Mouse (Mus musculus) midbrain, postnatal 0 days (tissue): Measurements from ENCODE around the gene Ergic2. TPM values are rescaled to one million over a fixed set of nuclear protein-coding genes. Genes with fewer than 3 reads are reported as not detected.

Experiments
- ATAC-seq: fragments of 200-750 bp; cut with Nextera tagmentation; 2 replicates; pipeline ENCODE4 v1.8.0; 2017; ENCODE audit warnings: moderate number of reproducible peaks, mild to moderate bottlenecking, moderate TSS enrichment, moderate library complexity; ENCODE audit not compliant: low FRiP score
- DNase-seq: peaks from one replicate; pipeline ENCODE4 v3.0.0-alpha.2; 2015; ENCODE audit warnings: low spot score
- H3K27ac ChIP-seq: fragments of 300-500 bp; sonication (generic); 2 replicates; pipeline ENCODE4 v1.5.1; 2014; ENCODE audit warnings: low read depth, mild to moderate bottlenecking, low read length, mixed read lengths
- H3K27me3 ChIP-seq: fragments of 300-500 bp; sonication (generic); 2 replicates; pipeline ENCODE4 v1.6.1; 2014; ENCODE audit warnings: low read length, control low read depth, mixed read lengths; ENCODE audit not compliant: insufficient read depth
- H3K36me3 ChIP-seq: fragments of 300-500 bp; sonication (generic); 2 replicates; pipeline ENCODE4 v1.6.1; 2014; ENCODE audit warnings: low read length, control low read depth, mixed read lengths; ENCODE audit not compliant: insufficient read depth
- H3K4me1 ChIP-seq: fragments of 300-500 bp; sonication (generic); 2 replicates; pipeline ENCODE4 v1.6.1; 2014; ENCODE audit warnings: mild to moderate bottlenecking, control low read depth, antibody characterized with exemption, low read length, mixed read lengths; ENCODE audit not compliant: insufficient read depth
- H3K4me2 ChIP-seq: fragments of 300-500 bp; sonication (generic); 2 replicates; pipeline ENCODE4 v1.6.1; 2014; ENCODE audit warnings: low read depth, mild to moderate bottlenecking, low read length, mixed read lengths; ENCODE audit not compliant: poor library complexity, severe bottlenecking
- H3K4me3 ChIP-seq: fragments of 300-500 bp; sonication (generic); 2 replicates; pipeline ENCODE4 v1.5.1; 2014; ENCODE audit warnings: low read depth, mild to moderate bottlenecking, low read length, moderate library complexity
- H3K9ac ChIP-seq: fragments of 300-500 bp; sonication (generic); replicated peaks from 2 replicates; pipeline ENCODE4 v1.6.1; 2014; ENCODE audit warnings: mild to moderate bottlenecking, low read length, moderate library complexity, mixed read lengths; ENCODE audit not compliant: poor library complexity, severe bottlenecking
- H3K9me3 ChIP-seq: fragments of 300-500 bp; sonication (generic); 2 replicates; pipeline ENCODE4 v1.6.1; 2016; ENCODE audit warnings: low read length, control low read depth
- CTCF ChIP-seq: IDR thresholded peaks from 2 replicates; pipeline ENCODE4 v1.5.1; 2016; ENCODE audit warnings: antibody characterized with exemption, mild to moderate bottlenecking
- WGBS: fragments of 180-500 bp; shearing (Covaris S2); extraction: QIAGEN DNeasy Blood & Tissue Kit; methylation state at CpG from one replicate; pipeline ENCODE4 v1.1.7; 2014; 5-methylcytosine and 5-hydroxymethylcytosine counted together
- polyA plus RNA-seq: library from polyadenylated mRNA; unstranded; fragments of >200 nt; fragmentation: Nextera tagmentation; extraction: Ambion mirVana; gene quantifications from 2 replicates; pipeline ENCODE4 v1.2.1, GENCODE M21; 2015
- total RNA-seq: library from RNA; depleted of rRNA; stranded (reverse); fragments of >200 nt; gene quantifications from 2 replicates; pipeline ENCODE4 v1.2.3, GENCODE M21; 2014

Gene Ergic2
- total and polyA plus RNA-seq, 2 experiments from 2014 or later: 67.4 to 176 TPM

DNA sequence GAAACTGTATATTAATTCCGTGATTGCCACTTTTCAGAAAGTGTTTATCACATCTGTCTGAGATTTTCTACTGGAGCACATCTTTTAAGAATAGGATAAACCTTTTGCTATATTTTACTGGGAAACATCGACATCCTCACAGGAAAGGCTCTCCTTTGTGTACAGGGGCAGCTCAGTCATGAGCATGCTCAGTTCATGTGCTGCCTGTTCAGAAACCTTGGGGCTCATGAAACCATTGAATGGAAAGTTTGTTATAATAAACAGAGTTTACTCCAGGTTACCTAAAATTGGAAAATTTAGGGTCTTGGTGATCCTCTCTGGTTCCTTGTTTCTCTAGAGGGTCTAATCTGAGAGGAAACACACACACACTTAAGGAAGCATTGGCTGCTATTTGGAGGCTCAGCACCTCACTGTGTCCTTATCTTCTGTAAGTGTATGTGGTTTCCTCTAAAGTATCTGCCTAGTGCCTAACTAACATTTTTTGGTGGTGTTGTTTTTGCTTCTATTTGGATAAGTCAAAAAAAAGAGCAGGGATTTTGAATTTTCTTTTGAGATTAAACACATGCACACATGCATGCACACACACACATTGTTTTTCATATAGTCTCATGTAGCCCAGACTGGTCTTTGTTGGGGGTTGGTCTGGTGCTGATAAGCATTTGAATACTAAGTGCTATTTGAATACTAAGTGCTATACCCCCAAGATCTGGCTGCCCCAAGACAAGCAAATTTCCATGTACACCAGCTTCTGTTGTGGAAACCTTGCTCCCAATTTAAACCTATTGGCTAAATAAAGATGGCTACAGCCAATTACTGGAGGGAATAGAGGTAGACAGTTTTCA, 6.3 kb upstream of the Ergic2 start:
- Histone ChIP-seq H3K4me3 (no peak overlapping the region), H3K4me2 (no peak overlapping the region), H3K27me3 (no peaks in the 10 kb centered on the region), H3K27ac (no peak overlapping the region), H3K9me3 (no peaks in the 10 kb centered on the region), H3K36me3 (no peaks in the 10 kb centered on the region), H3K9ac (no peak overlapping the region), H3K4me1 (no peaks in the 10 kb centered on the region)
- DNase-seq (no peak), ATAC-seq (no peak)
- TF ChIP-seq CTCF: no peak
- 91% methylated on average over 2 of the region's 2 CpGs for WGBS

DNA sequence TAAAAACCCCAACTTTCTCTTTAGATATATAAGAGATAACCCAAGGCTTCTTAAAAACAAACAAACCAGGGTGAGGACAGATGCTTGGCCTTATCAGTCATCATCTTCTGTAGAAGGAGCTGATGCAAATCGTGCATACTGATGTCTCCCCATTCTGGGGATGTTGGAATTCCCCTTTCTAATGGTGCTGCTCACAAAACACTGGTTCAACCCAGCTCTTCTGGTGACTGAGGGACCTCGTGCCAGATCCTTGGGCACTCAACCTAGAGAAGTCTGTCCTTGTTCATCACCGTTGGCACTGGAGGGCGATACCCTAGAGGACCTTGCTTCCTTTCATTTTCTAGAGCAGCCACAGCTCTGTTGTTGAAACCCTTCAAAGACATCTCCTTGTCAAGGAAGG, 4.6 kb upstream of the Ergic2 start:
- Histone ChIP-seq H3K4me2 (no peak overlapping the region), H3K27me3 (no peaks in the 10 kb centered on the region), H3K9ac (no peak overlapping the region), H3K4me3 (no peak overlapping the region), H3K4me1 (0 out of 2 replicates have a peak, but pooled peaks cover 3% of the 10 kb centered on the region), H3K36me3 (no peaks in the 10 kb centered on the region), H3K27ac (no peak overlapping the region), H3K9me3 (no peaks in the 10 kb centered on the region)
- no peak for TF ChIP-seq CTCF
- WGBS: 93% methylated on average over 4 of the region's 4 CpGs
- DNase-seq (no peak), ATAC-seq (no peak)

DNA sequence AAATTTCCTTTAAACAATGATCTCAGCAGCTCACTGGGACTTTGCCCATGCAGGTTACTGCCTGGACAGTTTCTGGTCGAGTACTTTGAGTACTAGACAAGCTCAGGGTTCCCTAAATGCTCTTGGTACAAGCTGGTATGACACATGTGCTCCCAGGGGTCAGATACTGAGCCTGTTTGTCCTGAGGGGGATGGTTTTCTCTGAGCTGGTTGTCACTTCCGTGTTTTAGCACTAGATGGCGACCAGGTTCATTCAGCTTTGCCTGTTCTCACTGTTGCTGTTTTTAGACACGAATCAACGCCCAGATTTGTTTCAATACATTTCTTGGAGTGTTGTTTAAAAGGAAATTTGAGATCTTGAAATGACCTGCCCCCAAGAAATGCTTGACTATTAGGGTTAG, 2.6 kb upstream of the Ergic2 start:
- Histone ChIP-seq H3K9me3 (no peaks in the 10 kb centered on the region), H3K4me3 (no peak overlapping the region), H3K36me3 (no peaks in the 10 kb centered on the region), H3K4me2 (no peak overlapping the region), H3K27ac (no peak overlapping the region), H3K9ac (no peak overlapping the region), H3K4me1 (0 out of 2 replicates have a peak, but pooled peaks cover 3% of the 10 kb centered on the region), H3K27me3 (no peaks in the 10 kb centered on the region)
- TF ChIP-seq CTCF: peak; percentile 84
- ATAC-seq (no peak), DNase-seq (peak; percentile 73)
- WGBS: 2% methylated on average over 5 of the region's 5 CpGs

DNA sequence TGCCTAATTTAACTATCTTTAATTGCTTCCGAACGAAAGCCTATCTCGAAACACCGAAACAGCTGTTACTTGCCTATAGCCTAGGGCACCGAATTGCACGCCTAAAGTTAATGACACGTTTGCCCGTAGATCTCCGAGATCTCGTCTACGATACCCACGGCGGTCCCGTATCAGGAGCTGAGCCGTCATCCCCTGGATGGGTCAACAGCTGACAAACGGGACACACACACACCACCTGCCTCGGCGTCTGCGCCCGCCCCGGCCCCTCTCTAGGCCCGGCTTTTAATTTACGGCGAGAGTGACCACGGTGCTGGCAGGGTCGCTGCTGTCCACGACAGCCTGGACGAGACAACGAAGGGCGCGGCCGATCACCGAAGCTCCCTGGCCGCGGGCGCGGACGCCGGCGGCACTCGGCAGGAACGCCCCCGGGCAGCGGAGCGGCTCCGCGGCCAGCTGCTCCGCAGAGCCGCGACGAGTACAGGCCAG, 740 bp downstream of the Ergic2 start:
- H3K9me3 ChIP-seq: no peaks in the 10 kb centered on the region
- DNase-seq (no peak), ATAC-seq (peak; percentile 45)
- H3K27ac ChIP-seq: peak overlapping the region; percentile 87
- no peak for TF ChIP-seq CTCF
- no peaks in the 10 kb centered on the region for H3K27me3 ChIP-seq
- H3K36me3 ChIP-seq: no peaks in the 10 kb centered on the region
- peak overlapping the region; percentile 67 for H3K4me2 ChIP-seq
- H3K4me3 ChIP-seq: peak overlapping the region; percentile 100
- H3K9ac ChIP-seq: peak overlapping the region; percentile 98
- H3K4me1 ChIP-seq: 0 out of 2 replicates have a peak, but pooled peaks cover 3% of the 10 kb centered on the region
- WGBS: 1% methylated on average over 51 of the region's 51 CpGs

DNA sequence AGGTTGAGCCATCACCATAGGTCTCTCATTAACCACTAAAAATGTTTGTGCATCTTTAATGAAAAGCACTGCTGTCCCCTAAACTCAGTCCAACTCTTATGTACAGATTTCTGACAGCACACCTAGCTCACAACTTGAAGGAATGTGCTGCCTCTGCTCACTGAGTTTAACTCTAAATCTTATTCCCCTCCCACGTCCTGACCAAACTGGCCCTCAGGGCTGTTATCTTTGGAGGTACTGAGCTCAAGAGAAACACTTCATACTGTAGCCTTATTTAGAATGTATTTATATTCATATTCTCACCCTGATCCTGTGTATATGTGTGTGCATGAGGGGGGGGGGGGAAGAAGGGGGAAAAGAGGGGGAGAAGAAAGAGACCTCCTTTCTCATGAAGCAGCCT, 4.7 kb downstream of the Ergic2 start:
- H3K4me2 ChIP-seq: no peak overlapping the region
- no peak overlapping the region for H3K27ac ChIP-seq
- H3K4me1 ChIP-seq: no peaks in the 10 kb centered on the region
- H3K4me3 ChIP-seq: no peak overlapping the region
- peaks cover 14% of the 10 kb centered on the region for H3K36me3 ChIP-seq
- no peak for TF ChIP-seq CTCF
- no peaks in the 10 kb centered on the region for H3K27me3 ChIP-seq
- ATAC-seq: no peak
- 86% methylated on average over 1 of the region's 1 CpGs for WGBS
- H3K9me3 ChIP-seq: no peaks in the 10 kb centered on the region
- no peak for DNase-seq
- H3K9ac ChIP-seq: no peak overlapping the region

DNA sequence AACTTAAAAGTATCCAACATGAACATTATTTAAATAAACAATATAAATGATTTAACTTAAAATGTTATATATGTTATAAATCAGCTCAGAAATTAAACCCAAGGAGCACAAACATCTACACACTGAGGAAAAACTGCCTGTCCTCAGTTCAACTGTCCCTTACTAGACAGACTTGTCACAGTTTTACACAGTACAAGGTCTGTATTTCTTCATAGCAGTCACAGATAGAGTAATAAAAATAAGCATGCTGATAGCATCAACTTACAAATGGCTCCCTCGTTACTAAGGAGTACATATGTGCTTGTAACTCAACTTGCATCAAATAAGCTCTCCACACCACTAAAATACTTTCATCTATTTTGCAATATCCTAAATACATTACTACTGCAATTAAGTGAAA, 7.0 kb downstream of the Ergic2 start:
- H3K9ac ChIP-seq: no peak overlapping the region
- DNase-seq: no peak
- H3K27ac ChIP-seq: no peak overlapping the region
- WGBS: 88% methylated on average over 1 of the region's 1 CpGs
- no peaks in the 10 kb centered on the region for H3K9me3 ChIP-seq
- H3K4me2 ChIP-seq: no peak overlapping the region
- H3K4me3 ChIP-seq: no peak overlapping the region
- ATAC-seq: no peak
- H3K4me1 ChIP-seq: no peaks in the 10 kb centered on the region
- H3K27me3 ChIP-seq: no peaks in the 10 kb centered on the region
- TF ChIP-seq CTCF: no peak
- H3K36me3 ChIP-seq: peaks cover 20% of the 10 kb centered on the region
